Mouse (Mus musculus) heart, embryonic 12.5 days (tissue): ENCODE results near the gene Cpxm2. TPM values are rescaled to one million over a fixed set of nuclear protein-coding genes. Genes with fewer than 3 reads are reported as not detected.

Source experiments
- ATAC-seq: fragments of 200-750 bp; cut with Nextera tagmentation; 2 replicates; pipeline ENCODE4 v1.8.0; 2017; ENCODE audit warnings: moderate TSS enrichment, moderate library complexity; ENCODE audit not compliant: insufficient number of reproducible peaks, low FRiP score
- H3K27ac ChIP-seq: fragments of 300-500 bp; sonication (generic); 2 replicates; pipeline ENCODE4 v1.5.1; 2016; ENCODE audit warnings: mild to moderate bottlenecking, moderate library complexity; ENCODE audit not compliant: poor library complexity, severe bottlenecking
- H3K27me3 ChIP-seq: fragments of 300-500 bp; sonication (generic); replicated peaks from 2 replicates; pipeline ENCODE4 v1.6.1; 2016; ENCODE audit warnings: mild to moderate bottlenecking, moderate library complexity
- H3K36me3 ChIP-seq: fragments of 300-500 bp; sonication (generic); 2 replicates; pipeline ENCODE4 v1.6.1; 2016; ENCODE audit warnings: mild to moderate bottlenecking, moderate library complexity
- H3K4me1 ChIP-seq: fragments of 300-500 bp; sonication (generic); replicated peaks from 2 replicates; pipeline ENCODE4 v1.6.1; 2016; ENCODE audit warnings: mild to moderate bottlenecking
- H3K4me2 ChIP-seq: fragments of 300-500 bp; sonication (generic); 2 replicates; pipeline ENCODE4 v1.6.1; 2016; ENCODE audit warnings: mild to moderate bottlenecking, moderate library complexity
- H3K4me3 ChIP-seq: fragments of 300-500 bp; sonication (generic); 2 replicates; pipeline ENCODE4 v1.5.1; 2016; ENCODE audit warnings: mild to moderate bottlenecking
- H3K9ac ChIP-seq: fragments of 300-500 bp; sonication (generic); 2 replicates; pipeline ENCODE4 v1.6.1; 2016; ENCODE audit warnings: mild to moderate bottlenecking, moderate library complexity
- H3K9me3 ChIP-seq: fragments of 300-500 bp; sonication (generic); replicated peaks from 2 replicates; pipeline ENCODE4 v1.6.1; 2016; ENCODE audit warnings: mild to moderate bottlenecking, moderate library complexity
- WGBS: fragments of 180-500 bp; shearing (Covaris S2); methylation state at CpG from one replicate; pipeline ENCODE4 v1.1.7; 2016; 5-methylcytosine and 5-hydroxymethylcytosine counted together
- polyA plus RNA-seq: library from polyadenylated mRNA; unstranded; fragments of >200 nt; fragmentation: Nextera tagmentation; extraction: Ambion mirVana; gene quantifications from 2 replicates; pipeline ENCODE4 v1.2.1, GENCODE M21; 2016

Cpxm2 gene
- 0.24 TPM in 1 of 2 replicates, not detected in the other for polyA plus RNA-seq

- ATAC-seq: no peak
- H3K9ac ChIP-seq: peak within 1 kb of the TSS; percentile 38; the same call in 1 of the 2 replicates
- H3K27me3 ChIP-seq: peaks cover 60% of the 10 kb centered on the region
- H3K4me2 ChIP-seq: peak within 1 kb of the TSS; percentile 69
- H3K4me3 ChIP-seq: peak within 1 kb of the TSS; percentile 41
- WGBS: 2% methylated on average over 36 of the region's 43 CpGs
- H3K9me3 ChIP-seq: 0 out of 2 replicates have a peak, but pooled peaks cover 3% of the 10 kb centered on the region
- H3K4me1 ChIP-seq: peaks cover 7% of the 10 kb centered on the region
- no peak within 1 kb of the TSS for H3K27ac ChIP-seq
- H3K36me3 ChIP-seq: no peaks in the 10 kb centered on the region
Measured at GRCm38 (mm10) chr7:132154368-132154961, at the start of gene Cpxm2. Cpxm2 (minus strand) TSS chr7:132154739.

- H3K27ac ChIP-seq: no peak overlapping the region
- H3K27me3 ChIP-seq: 0 out of 2 replicates have a peak, but pooled peaks cover 8% of the 10 kb centered on the region
- WGBS: 19% methylated on average over 1 of the region's 1 CpGs
- no peaks in the 10 kb centered on the region for H3K9me3 ChIP-seq
- no peak overlapping the region for H3K4me2 ChIP-seq
- no peak for ATAC-seq
- H3K9ac ChIP-seq: no peak overlapping the region
- no peaks in the 10 kb centered on the region for H3K36me3 ChIP-seq
- no peaks in the 10 kb centered on the region for H3K4me1 ChIP-seq
- H3K4me3 ChIP-seq: no peak overlapping the region
Measured at GRCm38 (mm10) chr7:132204073-132204612, 49.6 kb upstream of the Cpxm2 start.

GRCm38 (mm10) chr7:132199686-132200085 lies 45.1 kb upstream of the Cpxm2 start:
- 48% methylated on average over 6 of the region's 6 CpGs for WGBS

GRCm38 (mm10) chr7:132198806-132199205 lies 44.3 kb upstream of the Cpxm2 start:
- Histone ChIP-seq H3K4me3 (no peak overlapping the region), H3K36me3 (no peaks in the 10 kb centered on the region), H3K27me3 (0 out of 2 replicates have a peak, but pooled peaks cover 17% of the 10 kb centered on the region), H3K9ac (no peak overlapping the region), H3K4me2 (no peak overlapping the region), H3K4me1 (no peaks in the 10 kb centered on the region), H3K9me3 (no peaks in the 10 kb centered on the region), H3K27ac (no peak overlapping the region)
- 76% methylated on average over 1 of the region's 1 CpGs for WGBS
- ATAC-seq: no peak

More at GRCm38 (mm10) chr7:132199686-132200085, 45.1 kb upstream of the Cpxm2 start:
- Histone ChIP-seq H3K9me3 (no peaks in the 10 kb centered on the region), H3K27me3 (0 out of 2 replicates have a peak, but pooled peaks cover 17% of the 10 kb centered on the region), H3K4me2 (no peak overlapping the region), H3K4me3 (no peak overlapping the region), H3K36me3 (no peaks in the 10 kb centered on the region), H3K4me1 (no peaks in the 10 kb centered on the region), H3K27ac (no peak overlapping the region), H3K9ac (no peak overlapping the region)
- no peak for ATAC-seq

- Histone ChIP-seq H3K9me3 (no peaks in the 10 kb centered on the region), H3K27me3 (0 out of 2 replicates have a peak, but pooled peaks cover 17% of the 10 kb centered on the region), H3K36me3 (no peaks in the 10 kb centered on the region), H3K4me1 (no peaks in the 10 kb centered on the region), H3K27ac (no peak overlapping the region), H3K4me2 (no peak overlapping the region), H3K4me3 (no peak overlapping the region), H3K9ac (no peak overlapping the region)
- no peak for ATAC-seq
- WGBS: 35% methylated on average over 7 of the region's 7 CpGs
Measured at GRCm38 (mm10) chr7:132197817-132198475, 43.4 kb upstream of the Cpxm2 start.

- WGBS: 76% methylated on average over 1 of the region's 1 CpGs
- no peak overlapping the region for H3K4me2 ChIP-seq
- ATAC-seq: no peak
Measured at GRCm38 (mm10) chr7:132196581-132196980, 42.0 kb upstream of the Cpxm2 start.

GRCm38 (mm10) chr7:132193606-132194005 lies 39.1 kb upstream of the Cpxm2 start:
- no peaks in the 10 kb centered on the region for H3K9me3 ChIP-seq
- no peak overlapping the region for H3K4me2 ChIP-seq
- 90% methylated on average over 2 of the region's 2 CpGs for WGBS
- H3K4me1 ChIP-seq: no peaks in the 10 kb centered on the region
- H3K36me3 ChIP-seq: no peaks in the 10 kb centered on the region
- H3K4me3 ChIP-seq: no peak overlapping the region
- H3K27ac ChIP-seq: no peak overlapping the region
- no peak for ATAC-seq
- H3K27me3 ChIP-seq: 0 out of 2 replicates have a peak, but pooled peaks cover 6% of the 10 kb centered on the region
- H3K9ac ChIP-seq: no peak overlapping the region

More at GRCm38 (mm10) chr7:132196581-132196980, 42.0 kb upstream of the Cpxm2 start:
- Histone ChIP-seq H3K9me3 (no peaks in the 10 kb centered on the region), H3K4me3 (no peak overlapping the region), H3K27me3 (0 out of 2 replicates have a peak, but pooled peaks cover 17% of the 10 kb centered on the region), H3K9ac (no peak overlapping the region), H3K27ac (no peak overlapping the region), H3K4me1 (no peaks in the 10 kb centered on the region), H3K36me3 (no peaks in the 10 kb centered on the region)

GRCm38 (mm10) chr7:132187456-132187855 lies 32.9 kb upstream of the Cpxm2 start:
- ATAC-seq: no peak
- Histone ChIP-seq H3K4me2 (no peak overlapping the region), H3K27ac (no peak overlapping the region), H3K9ac (no peak overlapping the region), H3K4me1 (no peaks in the 10 kb centered on the region), H3K4me3 (no peak overlapping the region), H3K27me3 (no peaks in the 10 kb centered on the region; the same call in 1 of the 2 replicates), H3K36me3 (no peaks in the 10 kb centered on the region), H3K9me3 (no peaks in the 10 kb centered on the region)
- 55% methylated on average over 3 of the region's 3 CpGs for WGBS

- Histone ChIP-seq H3K27ac (no peak overlapping the region), H3K4me2 (no peak overlapping the region), H3K27me3 (no peaks in the 10 kb centered on the region; the same call in 1 of the 2 replicates), H3K4me1 (no peaks in the 10 kb centered on the region), H3K36me3 (no peaks in the 10 kb centered on the region), H3K9me3 (0 out of 2 replicates have a peak, but pooled peaks cover 2% of the 10 kb centered on the region), H3K9ac (no peak overlapping the region), H3K4me3 (no peak overlapping the region)
- 68% methylated on average over 5 of the region's 5 CpGs for WGBS
- ATAC-seq: no peak
Measured at GRCm38 (mm10) chr7:132183892-132184404, 29.4 kb upstream of the Cpxm2 start.

- Histone ChIP-seq H3K36me3 (no peaks in the 10 kb centered on the region), H3K4me3 (no peak overlapping the region), H3K9ac (no peak overlapping the region), H3K27me3 (peaks cover 5% of the 10 kb centered on the region; the same call in 1 of the 2 replicates), H3K9me3 (0 out of 2 replicates have a peak, but pooled peaks cover 2% of the 10 kb centered on the region), H3K4me2 (no peak overlapping the region), H3K4me1 (no peaks in the 10 kb centered on the region), H3K27ac (no peak overlapping the region)
- no peak for ATAC-seq
- 82% methylated on average over 4 of the region's 4 CpGs for WGBS
Measured at GRCm38 (mm10) chr7:132181586-132182198, 27.2 kb upstream of the Cpxm2 start.
